Mouse (Mus musculus) hindbrain, embryonic 10.5 days (tissue): ENCODE data around the gene Zzz3. TPM values are rescaled to one million over a fixed set of nuclear protein-coding genes. Genes with fewer than 3 reads are reported as not detected.

ENCODE experiments used
- DNase-seq: peaks from one replicate; pipeline ENCODE4 v3.0.0-alpha.2; 2017; ENCODE audit warnings: low spot score
- H3K27ac ChIP-seq: fragments of 300-500 bp; sonication (generic); 2 replicates; pipeline ENCODE4 v1.5.1; 2016; ENCODE audit warnings: mild to moderate bottlenecking, moderate library complexity
- H3K27me3 ChIP-seq: fragments of 300-500 bp; sonication (generic); 2 replicates; pipeline ENCODE4 v1.6.1; 2016; ENCODE audit warnings: mild to moderate bottlenecking; ENCODE audit not compliant: poor library complexity, insufficient read depth, severe bottlenecking
- H3K36me3 ChIP-seq: fragments of 300-500 bp; sonication (generic); 2 replicates; pipeline ENCODE4 v1.6.1; 2016; ENCODE audit warnings: mild to moderate bottlenecking, moderate library complexity
- H3K4me1 ChIP-seq: fragments of 300-500 bp; sonication (generic); replicated peaks from 2 replicates; pipeline ENCODE4 v1.6.1; 2016; ENCODE audit warnings: mild to moderate bottlenecking
- H3K4me3 ChIP-seq: fragments of 300-500 bp; sonication (generic); 2 replicates; pipeline ENCODE4 v1.5.1; 2016; ENCODE audit warnings: mild to moderate bottlenecking, moderate library complexity
- H3K9me3 ChIP-seq: fragments of 300-500 bp; sonication (generic); 2 replicates; pipeline ENCODE4 v1.6.1; 2016; ENCODE audit warnings: mild to moderate bottlenecking, moderate library complexity
- WGBS: fragments of 180-500 bp; shearing (Covaris S2); methylation state at CpG from one replicate; pipeline ENCODE4 v1.1.7; 2016; 5-methylcytosine and 5-hydroxymethylcytosine counted together
- polyA plus RNA-seq: library from polyadenylated mRNA; unstranded; fragments of >200 nt; fragmentation: Nextera tagmentation; extraction: Ambion mirVana; gene quantifications from 2 replicates; pipeline ENCODE4 v1.2.1, GENCODE M21; 2016

The Zzz3 gene
- polyA plus RNA-seq, 1 experiment from 2014 or later = 41.3 TPM

DNA sequence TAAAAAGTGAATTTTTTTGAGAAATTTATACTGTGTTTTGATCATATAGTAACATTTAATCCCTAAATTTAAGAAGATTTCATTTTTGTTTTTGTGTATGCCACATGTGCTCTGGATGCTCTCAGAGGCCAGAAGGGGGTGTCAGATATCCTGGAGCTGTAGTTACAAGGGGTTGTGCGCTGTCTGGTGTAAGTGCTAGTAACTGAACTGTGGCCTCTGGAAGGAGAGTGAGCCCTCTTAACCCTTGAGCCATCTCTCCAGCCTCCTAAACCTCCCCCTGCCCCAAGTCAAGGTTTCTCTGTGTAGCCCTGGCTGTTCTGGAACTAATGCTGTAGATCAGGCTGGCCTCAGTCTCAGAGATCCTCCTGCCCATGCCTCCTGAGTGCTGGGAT lies 80.0 kb downstream of the Zzz3 start:
- WGBS = 85% methylated on average over 1 of the region's 1 CpGs
- peaks cover 31% of the 10 kb centered on the region for H3K4me1 ChIP-seq
- H3K9me3 ChIP-seq = no peaks in the 10 kb centered on the region
- DNase-seq = no peak
- H3K27me3 ChIP-seq = no peaks in the 10 kb centered on the region
- H3K27ac ChIP-seq = no peak overlapping the region
- H3K4me3 ChIP-seq = no peak overlapping the region
- H3K36me3 ChIP-seq = no peaks in the 10 kb centered on the region

DNA sequence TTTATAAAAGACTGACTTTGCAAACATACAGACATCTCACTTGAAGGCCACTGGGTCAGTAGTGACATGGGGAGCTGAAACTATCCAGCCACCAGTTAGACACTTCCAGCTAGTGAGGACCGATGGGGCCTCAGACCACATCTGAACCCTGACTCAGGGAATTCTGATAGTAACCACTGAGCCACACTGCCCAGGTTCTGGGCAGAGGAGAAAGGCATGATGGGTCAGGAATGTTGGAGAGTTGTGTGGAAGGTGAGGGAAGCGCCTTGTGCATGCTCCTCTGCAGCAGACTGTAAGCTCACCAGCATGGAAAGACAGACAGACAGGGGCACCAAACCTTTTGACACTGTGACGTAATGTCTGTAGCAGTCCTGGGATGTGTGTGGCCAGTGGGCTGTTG lies 80.6 kb downstream of the Zzz3 start:
- no peaks in the 10 kb centered on the region for H3K27me3 ChIP-seq
- H3K9me3 ChIP-seq = no peaks in the 10 kb centered on the region
- no peak for DNase-seq
- no peak overlapping the region for H3K4me3 ChIP-seq
- H3K4me1 ChIP-seq = peaks cover 31% of the 10 kb centered on the region
- H3K27ac ChIP-seq = no peak overlapping the region
- no peaks in the 10 kb centered on the region for H3K36me3 ChIP-seq
- WGBS = 91% methylated on average over 3 of the region's 3 CpGs

DNA sequence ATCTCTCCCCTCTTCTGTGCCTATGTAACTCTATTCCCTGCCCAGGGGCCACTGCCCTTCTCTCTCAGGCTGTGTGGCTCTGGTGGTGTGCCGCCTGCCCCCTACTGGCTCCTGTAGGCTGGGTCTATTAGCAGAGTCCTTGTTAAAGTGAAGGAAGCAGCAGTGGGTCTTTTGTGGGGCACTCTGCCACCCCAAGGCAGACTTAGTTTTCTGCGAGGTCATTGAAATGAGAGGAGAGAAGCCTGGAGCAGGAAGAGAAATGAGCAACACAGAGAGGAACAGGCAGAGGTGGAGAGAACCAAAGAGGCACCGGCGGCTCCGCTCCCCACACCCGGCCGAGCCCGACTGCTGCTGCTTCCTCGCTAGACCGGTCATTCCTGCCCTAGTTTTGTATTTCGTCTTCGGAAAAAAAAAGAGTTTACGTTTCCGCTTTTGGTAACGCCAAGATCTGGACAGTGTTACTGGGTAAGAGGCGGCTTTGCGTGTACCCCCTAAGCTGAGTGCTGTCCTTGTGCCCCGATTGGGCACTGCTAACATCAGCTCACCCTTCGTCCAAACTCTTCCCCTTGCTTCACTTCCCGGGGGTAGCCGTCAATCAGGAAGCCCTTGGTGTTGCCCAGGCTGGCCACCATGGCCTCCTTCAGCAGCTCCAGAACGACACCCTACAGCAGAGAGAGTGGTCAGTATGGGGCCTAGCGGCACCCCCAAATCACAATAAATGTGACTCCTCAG lies 82.7 kb downstream of the Zzz3 start:
- DNase-seq = peak; percentile 78
- H3K4me3 ChIP-seq = peak overlapping the region; percentile 54
- H3K27ac ChIP-seq = peak overlapping the region; percentile 80
- H3K4me1 ChIP-seq = peaks cover 39% of the 10 kb centered on the region
- WGBS = 3% methylated on average over 23 of the region's 23 CpGs
- H3K9me3 ChIP-seq = no peaks in the 10 kb centered on the region
- no peaks in the 10 kb centered on the region for H3K27me3 ChIP-seq
- no peaks in the 10 kb centered on the region for H3K36me3 ChIP-seq

DNA sequence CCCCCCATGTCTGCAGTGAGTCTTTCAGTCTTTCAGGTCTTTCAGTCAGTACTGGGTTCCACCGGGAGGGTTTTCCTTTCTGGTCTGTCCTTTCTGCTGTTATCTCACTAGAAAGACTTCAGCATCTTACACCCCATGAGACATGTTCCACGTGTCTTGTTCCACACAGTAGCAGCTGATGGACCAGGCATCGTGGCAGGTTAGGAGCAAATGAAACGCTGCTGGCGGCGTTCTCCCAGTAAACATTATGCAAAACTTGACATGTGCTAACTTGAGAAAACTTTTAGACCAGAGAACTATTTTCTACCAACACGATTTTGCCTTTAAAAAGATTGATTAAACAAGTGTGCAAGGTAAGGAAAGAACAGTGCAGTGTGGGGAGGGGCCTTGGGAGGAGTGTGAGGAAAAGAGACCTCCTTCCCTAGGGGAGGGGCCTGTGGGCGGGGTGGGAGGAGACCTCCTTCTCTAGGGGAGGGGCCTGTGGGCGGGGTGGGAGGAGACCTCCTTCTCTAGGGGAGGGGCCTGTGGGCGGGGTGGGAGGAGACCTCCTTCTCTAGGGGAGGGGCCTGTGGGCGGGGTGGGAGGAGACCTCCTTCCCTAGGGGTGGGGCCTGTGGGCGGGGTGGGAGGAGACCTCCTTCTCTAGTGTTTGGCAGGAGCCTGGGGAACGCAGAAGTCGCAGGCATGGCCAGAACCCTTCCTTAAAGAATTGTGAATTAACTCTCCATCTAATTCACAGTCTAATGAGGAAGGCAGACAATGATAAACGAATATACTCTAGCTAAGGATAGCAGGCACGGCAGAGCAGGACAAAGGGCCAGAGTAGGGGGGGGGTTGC lies 83.5 kb downstream of the Zzz3 start:
- DNase-seq = peak; percentile 67
- no peaks in the 10 kb centered on the region for H3K9me3 ChIP-seq
- 5% methylated on average over 15 of the region's 16 CpGs for whole genome bisulfite sequencing
- H3K4me1 ChIP-seq = peaks cover 42% of the 10 kb centered on the region
- H3K27me3 ChIP-seq = no peaks in the 10 kb centered on the region
- peak overlapping the region; percentile 80 for H3K27ac ChIP-seq
- H3K36me3 ChIP-seq = no peaks in the 10 kb centered on the region
- peak overlapping the region; percentile 54 for H3K4me3 ChIP-seq

DNA sequence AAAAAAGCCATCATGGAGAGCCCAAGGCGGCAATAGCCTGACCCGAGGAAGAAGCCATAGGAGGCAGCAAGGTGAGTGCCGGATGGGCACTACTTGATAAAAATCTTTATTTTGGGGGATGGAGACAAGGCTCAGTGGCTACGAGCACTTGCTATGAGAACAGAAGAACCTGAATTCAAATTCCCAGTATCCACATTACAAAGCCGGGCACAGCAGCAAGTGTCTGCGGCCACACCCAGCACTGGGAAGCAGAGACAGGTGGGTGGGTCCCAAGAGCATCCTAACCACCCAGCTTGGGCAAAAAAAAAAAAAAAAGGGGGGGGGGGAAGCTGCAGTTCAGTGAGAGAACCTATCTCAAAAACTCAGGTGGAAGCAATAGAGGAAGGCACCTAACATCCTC lies 85.1 kb downstream of the Zzz3 start:
- Histone ChIP-seq H3K9me3 (no peaks in the 10 kb centered on the region), H3K4me3 (no peak overlapping the region), H3K36me3 (no peaks in the 10 kb centered on the region), H3K4me1 (peaks cover 46% of the 10 kb centered on the region), H3K27ac (no peak overlapping the region), H3K27me3 (no peaks in the 10 kb centered on the region)
- DNase-seq = no peak
- WGBS = 89% methylated on average over 6 of the region's 6 CpGs

DNA sequence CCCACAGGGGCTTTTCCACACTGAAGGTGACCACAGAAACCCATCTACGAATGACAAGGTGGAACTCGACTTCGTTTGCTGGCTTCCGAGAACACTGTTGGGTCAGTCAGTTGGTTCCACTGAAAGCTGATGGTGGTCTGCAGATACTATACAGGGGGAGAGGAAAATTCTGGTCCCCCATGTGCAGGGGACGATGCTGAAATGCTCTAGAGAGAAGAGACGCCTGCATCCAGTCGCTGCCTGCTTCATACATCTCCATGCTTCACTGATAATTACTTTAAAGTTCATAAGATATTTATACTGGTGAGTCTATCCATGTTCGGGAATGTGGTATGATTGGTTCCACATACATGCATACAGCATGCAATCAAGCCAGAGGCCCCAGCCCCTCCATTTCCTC lies 86.9 kb downstream of the Zzz3 start:
- no peak overlapping the region for H3K27ac ChIP-seq
- peaks cover 42% of the 10 kb centered on the region for H3K4me1 ChIP-seq
- H3K36me3 ChIP-seq = no peaks in the 10 kb centered on the region
- no peaks in the 10 kb centered on the region for H3K9me3 ChIP-seq
- no peaks in the 10 kb centered on the region for H3K27me3 ChIP-seq
- no peak overlapping the region for H3K4me3 ChIP-seq
- WGBS = 87% methylated on average over 8 of the region's 8 CpGs
- DNase-seq = no peak

DNA sequence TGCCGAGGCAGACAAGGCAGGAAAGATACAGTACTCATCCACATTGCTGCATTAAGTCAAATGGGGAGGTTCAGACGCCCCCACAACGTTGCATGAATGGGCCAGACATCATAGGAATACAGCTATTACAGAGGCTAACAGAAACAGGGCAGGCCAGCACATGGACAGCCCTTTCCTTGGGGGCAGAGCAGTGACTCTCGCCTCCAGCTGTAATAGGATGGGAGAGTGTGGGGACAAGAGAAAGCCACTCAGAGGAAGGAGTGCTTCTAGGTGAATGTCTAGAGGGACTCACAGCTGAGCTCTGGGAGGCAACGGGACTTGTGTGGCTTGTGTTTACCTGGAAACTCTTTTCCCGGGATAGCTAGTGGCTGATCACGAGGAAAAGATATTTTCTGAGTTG lies 88.5 kb downstream of the Zzz3 start:
- H3K27me3 ChIP-seq = no peaks in the 10 kb centered on the region
- no peak overlapping the region for H3K4me3 ChIP-seq
- peak overlapping the region; percentile 13; the same call in 1 of the 2 replicates for H3K27ac ChIP-seq
- no peak for DNase-seq
- peaks cover 26% of the 10 kb centered on the region for H3K4me1 ChIP-seq
- no peaks in the 10 kb centered on the region for H3K9me3 ChIP-seq
- WGBS = 68% methylated on average over 7 of the region's 7 CpGs
- no peaks in the 10 kb centered on the region for H3K36me3 ChIP-seq

DNA sequence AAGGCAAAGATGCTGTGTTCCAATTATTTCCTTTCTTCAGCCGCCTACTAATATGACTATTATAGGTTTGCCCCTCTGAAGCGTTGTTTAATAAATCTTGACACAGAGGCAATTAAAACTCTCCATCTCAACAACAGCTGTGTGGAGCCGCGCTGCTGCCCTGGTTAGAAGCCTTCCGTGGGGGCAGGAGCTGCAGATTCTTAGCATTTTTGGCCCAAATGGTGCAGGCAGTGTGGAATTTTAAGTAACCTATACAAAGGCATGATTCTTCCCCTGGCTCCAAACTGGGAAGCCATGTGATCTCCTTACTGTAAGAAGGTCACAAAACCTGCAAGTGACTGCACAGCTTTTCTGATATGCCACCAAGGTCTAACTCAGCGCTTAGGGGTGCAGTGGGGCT lies 88.9 kb downstream of the Zzz3 start:
- DNase-seq = no peak
- Histone ChIP-seq H3K36me3 (no peaks in the 10 kb centered on the region), H3K27ac (peak overlapping the region; percentile 13; the same call in 1 of the 2 replicates), H3K27me3 (no peaks in the 10 kb centered on the region), H3K4me1 (peaks cover 23% of the 10 kb centered on the region), H3K4me3 (no peak overlapping the region), H3K9me3 (no peaks in the 10 kb centered on the region)
- 73% methylated on average over 6 of the region's 6 CpGs for WGBS

DNA sequence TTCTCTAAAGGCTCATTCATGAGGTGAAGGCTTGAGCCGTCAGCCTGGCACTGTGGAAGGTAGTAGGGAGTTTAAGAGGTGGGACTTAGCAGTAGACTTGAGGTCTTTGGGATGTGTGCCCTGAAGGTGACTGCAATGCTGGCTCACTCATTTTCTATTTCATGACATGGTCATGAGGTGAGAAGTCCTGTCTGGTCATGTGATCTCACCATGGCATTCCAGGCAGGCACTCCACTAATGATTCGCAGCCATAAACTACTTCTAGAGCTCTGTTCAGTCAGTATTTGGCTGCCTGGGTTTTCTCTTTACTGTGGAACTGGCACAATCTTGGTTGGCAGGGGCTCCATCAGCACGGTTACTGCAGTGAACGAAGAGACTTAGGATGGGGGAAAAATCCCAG lies 93.7 kb downstream of the Zzz3 start:
- Histone ChIP-seq H3K27me3 (no peaks in the 10 kb centered on the region), H3K4me3 (no peak overlapping the region), H3K4me1 (peaks cover 6% of the 10 kb centered on the region; the same call in 1 of the 2 replicates), H3K27ac (no peak overlapping the region), H3K9me3 (no peaks in the 10 kb centered on the region), H3K36me3 (no peaks in the 10 kb centered on the region)
- WGBS = 91% methylated on average over 4 of the region's 4 CpGs
- DNase-seq = no peak

DNA sequence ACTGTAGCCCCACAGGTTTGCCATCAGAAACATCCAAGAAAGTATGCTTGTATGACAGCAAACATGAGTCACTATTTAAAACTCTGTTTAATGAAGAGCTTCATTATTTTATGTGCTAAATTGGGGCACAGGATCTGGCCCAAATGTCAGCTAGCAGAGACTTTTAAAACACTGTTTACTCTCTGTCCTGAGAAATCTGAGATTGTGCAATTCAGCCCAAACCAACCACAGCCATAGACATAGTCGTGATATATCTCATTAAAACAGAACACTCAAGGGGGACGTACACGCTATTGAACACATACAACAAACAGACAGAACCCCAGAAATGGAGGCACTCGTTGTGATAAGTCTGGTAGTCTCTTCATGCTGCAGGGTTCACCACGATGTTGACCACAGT lies 95.2 kb downstream of the Zzz3 start:
- H3K27ac ChIP-seq = no peak overlapping the region
- H3K4me1 ChIP-seq = peaks cover 11% of the 10 kb centered on the region
- no peaks in the 10 kb centered on the region for H3K9me3 ChIP-seq
- H3K27me3 ChIP-seq = no peaks in the 10 kb centered on the region
- WGBS = 90% methylated on average over 5 of the region's 5 CpGs
- H3K36me3 ChIP-seq = no peaks in the 10 kb centered on the region
- H3K4me3 ChIP-seq = no peak overlapping the region
- DNase-seq = no peak

DNA sequence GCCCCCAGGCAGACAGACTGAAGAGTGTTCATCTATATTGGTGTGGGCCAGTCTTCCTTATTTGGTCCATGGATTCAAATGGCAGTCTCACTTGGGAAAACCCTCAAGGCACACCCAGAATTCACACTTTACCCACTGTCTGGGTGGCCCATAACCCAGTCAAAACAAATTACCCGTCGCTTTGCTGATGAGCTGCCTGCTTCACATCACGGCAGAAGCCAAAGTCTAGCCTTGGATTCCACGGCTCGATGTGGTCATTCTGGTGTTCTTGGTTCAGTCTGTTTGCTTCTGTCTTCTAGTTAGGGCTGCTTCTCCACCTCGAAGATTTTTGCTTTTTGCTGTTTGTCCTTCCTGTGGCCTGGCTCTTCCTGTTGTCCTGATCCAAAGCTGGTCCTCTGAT lies 97.0 kb downstream of the Zzz3 start:
- H3K27me3 ChIP-seq = no peaks in the 10 kb centered on the region
- H3K9me3 ChIP-seq = no peaks in the 10 kb centered on the region
- WGBS = 87% methylated on average over 6 of the region's 6 CpGs

DNA sequence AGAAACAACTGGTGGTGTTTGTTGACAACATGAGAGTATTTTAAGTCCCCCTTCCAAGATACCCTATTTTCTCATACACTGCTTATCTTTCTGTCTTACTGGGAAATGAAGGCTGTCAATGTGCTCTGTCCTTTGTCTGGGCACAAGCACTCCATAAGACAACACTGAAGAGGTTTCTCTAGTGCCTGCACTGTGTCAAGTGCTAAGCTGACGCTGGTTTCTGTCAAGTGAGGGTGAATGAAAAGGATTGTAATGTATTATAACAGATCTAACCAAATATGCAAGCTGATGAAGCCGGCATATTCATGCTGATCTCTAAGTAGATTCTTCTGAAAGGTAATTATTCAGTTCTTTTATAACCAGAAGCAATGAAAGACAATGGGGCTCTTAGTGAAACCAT lies 98.5 kb downstream of the Zzz3 start:
- H3K27me3 ChIP-seq = no peaks in the 10 kb centered on the region
- peaks cover 27% of the 10 kb centered on the region for H3K4me1 ChIP-seq
- no peak overlapping the region for H3K27ac ChIP-seq
- 77% methylated on average over 2 of the region's 2 CpGs for WGBS
- no peaks in the 10 kb centered on the region for H3K9me3 ChIP-seq
- no peak for DNase-seq
- no peak overlapping the region for H3K4me3 ChIP-seq
- no peaks in the 10 kb centered on the region for H3K36me3 ChIP-seq

More for the DNA sequence above, 97.0 kb downstream of the Zzz3 start:
- Histone ChIP-seq H3K4me1 (peaks cover 27% of the 10 kb centered on the region), H3K4me3 (no peak overlapping the region), H3K27ac (no peak overlapping the region), H3K36me3 (no peaks in the 10 kb centered on the region)
- no peak for DNase-seq

DNA sequence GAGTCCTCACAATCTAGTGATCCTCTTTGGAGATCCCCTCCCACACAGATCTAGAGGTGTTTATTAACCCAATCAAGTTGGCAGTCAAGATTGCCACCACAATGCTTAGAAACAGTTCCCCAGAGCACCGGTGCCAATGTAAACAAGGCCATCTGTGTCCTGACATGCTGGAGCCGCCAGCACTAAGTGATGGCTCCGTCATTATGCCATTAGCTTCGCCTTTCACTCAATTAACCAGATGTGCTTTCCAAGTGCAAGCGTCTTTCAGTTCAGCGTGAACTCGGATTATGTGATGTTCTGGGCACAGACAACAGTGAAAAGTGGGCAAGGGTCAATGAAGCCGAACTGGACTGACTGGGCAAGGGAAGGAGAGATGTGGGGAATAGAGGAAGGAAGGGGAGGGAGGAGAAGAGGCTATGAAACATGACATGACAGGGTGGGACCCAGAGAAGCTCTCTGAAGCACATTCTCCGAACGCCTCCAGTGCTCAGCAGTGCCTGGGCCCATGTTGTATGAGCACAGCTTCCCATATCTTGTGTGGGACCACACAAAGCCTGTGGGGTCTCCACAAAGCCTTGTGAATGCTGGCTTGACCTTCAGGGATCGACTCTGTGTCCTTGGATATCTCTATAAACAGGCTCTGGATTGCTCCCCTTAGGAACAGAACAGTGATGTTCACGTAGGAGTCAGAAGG lies 99.5 kb downstream of the Zzz3 start:
- H3K27me3 ChIP-seq = no peaks in the 10 kb centered on the region
- H3K4me3 ChIP-seq = no peak overlapping the region
- peaks cover 27% of the 10 kb centered on the region for H3K4me1 ChIP-seq
- no peak for DNase-seq
- no peaks in the 10 kb centered on the region for H3K9me3 ChIP-seq
- no peaks in the 10 kb centered on the region for H3K36me3 ChIP-seq
- H3K27ac ChIP-seq = peak overlapping the region; percentile 46
- 66% methylated on average over 12 of the region's 12 CpGs for WGBS
